Mouse (Mus musculus) CH12.LX (cell line): ENCODE measurements around the gene Gdf9. TPM values are rescaled to one million over a fixed set of nuclear protein-coding genes. Genes with fewer than 3 reads are reported as not detected.

ENCODE experiments used
- DNase-seq: peaks from one replicate; pipeline ENCODE4 v3.0.0-alpha.2; 2013; ENCODE audit errors: extremely low read depth
- H3K27ac ChIP-seq: 2 replicates; pipeline ENCODE4 v1.5.1; 2012; ENCODE audit warnings: low read depth, mild to moderate bottlenecking, control low read depth, moderate library complexity; ENCODE audit not compliant: insufficient read depth
- H3K27me3 ChIP-seq: replicated peaks from 2 replicates; pipeline ENCODE3; 2012; ENCODE audit warnings: inconsistent platforms
- H3K36me3 ChIP-seq, 2 experiments: replicated peaks in 1 of 2; 2 replicates each; pipeline versions ENCODE3 to v1.6.1; 2012; ENCODE audit warnings: inconsistent platforms in 1 of 2, low read length in 1 of 2, mild to moderate bottlenecking in 1 of 2, mixed read lengths in 1 of 2, moderate library complexity in 1 of 2; ENCODE audit not compliant: control insufficient read depth in 1 of 2, insufficient read depth in 1 of 2
- H3K4me1 ChIP-seq, 2 experiments: 2 replicates each; pipeline ENCODE4 v1.6.1; 2012; ENCODE audit warnings: inconsistent platforms in 1 of 2, moderate library complexity in 1 of 2; ENCODE audit not compliant: insufficient read depth in 2 of 2, control insufficient read depth in 1 of 2
- H3K4me2 ChIP-seq: 2 replicates; pipeline ENCODE4 v1.6.1; 2012; ENCODE audit warnings: low read depth, mild to moderate bottlenecking, control low read depth; ENCODE audit not compliant: poor library complexity, insufficient read depth, severe bottlenecking
- H3K4me3 ChIP-seq, 3 experiments: fragments of 150-350 bp in 1 of 3; sonication (generic) in 1 of 3; replicated peaks in 1 of 3; 2 replicates each; pipeline versions ENCODE3 to v1.5.1; 2011 to 2012; ENCODE audit warnings: low read depth in 2 of 3, low read length in 2 of 3, mild to moderate bottlenecking in 2 of 3, moderate library complexity in 2 of 3, control low read depth in 1 of 3, improper control_type of control experiment in 1 of 3, inconsistent platforms in 1 of 3, mixed read lengths in 1 of 3; ENCODE audit not compliant: poor library complexity in 1 of 3
- H3K79me2 ChIP-seq: replicated peaks from 2 replicates; pipeline ENCODE4 v1.6.1; 2012; ENCODE audit warnings: mild to moderate bottlenecking, moderate library complexity; ENCODE audit not compliant: control insufficient read depth, poor library complexity, insufficient read depth, severe bottlenecking; ENCODE audit errors: extremely low read depth
- H3K9ac ChIP-seq: 2 replicates; pipeline ENCODE4 v1.6.1; 2012; ENCODE audit warnings: low read depth, mild to moderate bottlenecking, control low read depth, moderate library complexity; ENCODE audit not compliant: insufficient read depth
- H3K9me3 ChIP-seq: replicated peaks from 2 replicates; pipeline ENCODE3; 2012; ENCODE audit warnings: low read length, inconsistent platforms, mixed read lengths
- BHLHE40 ChIP-seq: IDR thresholded peaks from 2 replicates; pipeline ENCODE4 v1.6.1; 2011; ENCODE audit warnings: mild to moderate bottlenecking, low read depth, low read length, improper control_type of control experiment
- CTCF ChIP-seq, 2 experiments: IDR thresholded peaks in 1 of 2; conservative IDR thresholded peaks in 1 of 2; 2 replicates each; pipeline ENCODE4 v1.5.1; 2011 to 2012; ENCODE audit warnings: low read depth in 2 of 2, low read length in 2 of 2, improper control_type of control experiment in 1 of 2, inconsistent platforms in 1 of 2, mild to moderate bottlenecking in 1 of 2, moderate library complexity in 1 of 2
- ETS1 ChIP-seq: conservative IDR thresholded peaks from 2 replicates; pipeline ENCODE4 v1.6.1; 2012; ENCODE audit warnings: low read depth, mild to moderate bottlenecking, inconsistent platforms, low read length, improper control_type of control experiment, moderate library complexity
- GABPA ChIP-seq: IDR thresholded peaks from 2 replicates; pipeline ENCODE4 v1.6.1; 2012; ENCODE audit warnings: low read depth, low read length, improper control_type of control experiment, inconsistent platforms; ENCODE audit not compliant: insufficient replicate concordance
- IRF4 ChIP-seq: IDR thresholded peaks from 2 replicates; pipeline ENCODE4 v1.6.1; 2014; ENCODE audit warnings: low read depth, mild to moderate bottlenecking, inconsistent platforms, low read length, improper control_type of control experiment
- JUN ChIP-seq: IDR thresholded peaks from 2 replicates; pipeline ENCODE4 v1.6.1; 2011; ENCODE audit warnings: low read depth, mild to moderate bottlenecking, low read length, improper control_type of control experiment, moderate library complexity; ENCODE audit not compliant: insufficient read depth
- JUND ChIP-seq: conservative IDR thresholded peaks from 2 replicates; pipeline ENCODE4 v1.6.1; 2011; ENCODE audit warnings: low read depth, low read length, improper control_type of control experiment
- KAT2A ChIP-seq: IDR thresholded peaks from 2 replicates; pipeline ENCODE4 v1.6.1; 2012; ENCODE audit warnings: low read length, improper control_type of control experiment, inconsistent platforms; ENCODE audit not compliant: insufficient replicate concordance
- MAFK ChIP-seq: IDR thresholded peaks from 2 replicates; pipeline ENCODE4 v1.6.1; 2011; ENCODE audit warnings: low read length, improper control_type of control experiment; ENCODE audit not compliant: insufficient replicate concordance
- MAZ ChIP-seq: IDR thresholded peaks from 2 replicates; pipeline ENCODE4 v1.6.1; 2012; ENCODE audit warnings: low read depth, mild to moderate bottlenecking, inconsistent platforms, low read length, improper control_type of control experiment, moderate library complexity
- MXI1 ChIP-seq: IDR thresholded peaks from 2 replicates; pipeline ENCODE4 v1.6.1; 2011; ENCODE audit warnings: mild to moderate bottlenecking, low read depth, low read length, improper control_type of control experiment
- POLR2A ChIP-seq: IDR thresholded peaks from 2 replicates; pipeline ENCODE4 v1.6.1; 2011; ENCODE audit warnings: low read depth, mild to moderate bottlenecking, improper control_type of control experiment, low read length
- POLR2AphosphoS2 ChIP-seq: IDR thresholded peaks from 2 replicates; pipeline ENCODE4 v1.6.1; 2011; ENCODE audit warnings: low read depth, low read length, improper control_type of control experiment
- RCOR1 ChIP-seq: conservative IDR thresholded peaks from 2 replicates; pipeline ENCODE4 v1.6.1; 2012; ENCODE audit warnings: low read depth, mild to moderate bottlenecking, inconsistent platforms, low read length, improper control_type of control experiment
- TCF12 ChIP-seq: IDR thresholded peaks from 2 replicates; pipeline ENCODE4 v1.6.1; 2014; ENCODE audit warnings: low read depth, mild to moderate bottlenecking, inconsistent platforms, low read length, improper control_type of control experiment
- UBTF ChIP-seq: IDR thresholded peaks from 2 replicates; pipeline ENCODE4 v1.6.1; 2012; ENCODE audit warnings: low read depth, mild to moderate bottlenecking, inconsistent platforms, low read length, improper control_type of control experiment, moderate library complexity
- USF1 ChIP-seq: IDR thresholded peaks from 2 replicates; pipeline ENCODE4 v1.6.1; 2014; ENCODE audit warnings: low read depth, mild to moderate bottlenecking, inconsistent platforms, low read length, improper control_type of control experiment
- USF2 ChIP-seq: conservative IDR thresholded peaks from 2 replicates; pipeline ENCODE4 v1.6.1; 2011; ENCODE audit warnings: low read depth, low read length, improper control_type of control experiment
- ZC3H11A ChIP-seq: IDR thresholded peaks from 2 replicates; pipeline ENCODE4 v1.6.1; 2012; ENCODE audit warnings: low read depth, mild to moderate bottlenecking, inconsistent platforms, low read length, improper control_type of control experiment
- ZKSCAN1 ChIP-seq: IDR thresholded peaks from 2 replicates; pipeline ENCODE4 v1.6.1; 2012; ENCODE audit warnings: low read depth, inconsistent platforms, low read length, improper control_type of control experiment, borderline replicate concordance
- ZNF384 ChIP-seq: IDR thresholded peaks from 2 replicates; pipeline ENCODE4 v1.6.1; 2012; ENCODE audit warnings: low read depth, low read length, improper control_type of control experiment, inconsistent platforms
- dilution Hi-C: fragments of 300-500 bp; cut with MboI; formaldehyde crosslinking; loops from 2 replicates; pipeline ENCODE4 v1.14.3; 2020; ENCODE audit warnings: low sequenced_read_pairs; ENCODE audit not compliant: extremely low pct_unique_long_range_greater_than_20kb, extremely low pct_ligation_motif_present
- in situ Hi-C: fragments of 300-500 bp; cut with MboI; formaldehyde crosslinking; loops from 3 replicates; pipeline ENCODE4 v1.14.3; 2019; ENCODE audit warnings: low sequenced_read_pairs, low pct_ligation_motif_present, low pct_unique_long_range_greater_than_20kb, mixed read lengths
- polyA plus RNA-seq: library from polyadenylated mRNA; unstranded; fragments of >175 nt; gene quantifications from 2 replicates; pipeline ENCODE4 v1.2.1, GENCODE M21; 2012; ENCODE audit warnings: low read depth; ENCODE audit not compliant: insufficient read length
- total RNA-seq, 2 experiments: library from RNA; depleted of rRNA; stranded (reverse); fragments of 300-350 nt in 1 of 2; fragments of >200 nt in 1 of 2; gene quantifications; 2 replicates each; pipeline ENCODE4 v1.2.3; 2012 to 2014

Gdf9 gene
- total and polyA plus RNA-seq, 3 experiments: 0.13 to 0.16 TPM; not detected in 1

- in situ Hi-C loops (no loop called here), dilution Hi-C loops (no loop called here)
- Histone ChIP-seq H3K27me3 (peaks cover 1% of the 10 kb centered on the region), H3K9me3 (peaks cover 5% of the 10 kb centered on the region), H3K9ac (no peak overlapping the region), H3K4me1 (0 out of 4 replicates have a peak, but pooled peaks cover 0 to 2% of the 10 kb centered on the region in 2 experiments), H3K4me3 (no peak overlapping the region), H3K27ac (no peak overlapping the region), H3K79me2 (no peaks in the 10 kb centered on the region), H3K36me3 (no peaks in the 10 kb centered on the region), H3K4me2 (no peak overlapping the region)
- DNase-seq: no peak
- no peak for TF ChIP-seq MXI1
- TF ChIP-seq GABPA: no peak
- no peak for TF ChIP-seq UBTF
- TF ChIP-seq USF2: no peak
- no peak for TF ChIP-seq JUND
- no peak for TF ChIP-seq USF1
- TF ChIP-seq, all 38 proteins: peak for 0
Measured at GRCm38 (mm10) chr11:53453031-53453430, 22.2 kb downstream of the Gdf9 start.

GRCm38 (mm10) chr11:53456474-53457371 lies 25.9 kb downstream of the Gdf9 start, which contains the start of the genes Gm10447 and Shroom1:
Gm10447 (minus strand) TSS chr11:53457110.
Shroom1 (plus strand) TSS chr11:53457205.
- Histone ChIP-seq H3K9ac (no peak within 1 kb of the TSS), H3K4me3 (no peak within 1 kb of the TSS)

DNA sequence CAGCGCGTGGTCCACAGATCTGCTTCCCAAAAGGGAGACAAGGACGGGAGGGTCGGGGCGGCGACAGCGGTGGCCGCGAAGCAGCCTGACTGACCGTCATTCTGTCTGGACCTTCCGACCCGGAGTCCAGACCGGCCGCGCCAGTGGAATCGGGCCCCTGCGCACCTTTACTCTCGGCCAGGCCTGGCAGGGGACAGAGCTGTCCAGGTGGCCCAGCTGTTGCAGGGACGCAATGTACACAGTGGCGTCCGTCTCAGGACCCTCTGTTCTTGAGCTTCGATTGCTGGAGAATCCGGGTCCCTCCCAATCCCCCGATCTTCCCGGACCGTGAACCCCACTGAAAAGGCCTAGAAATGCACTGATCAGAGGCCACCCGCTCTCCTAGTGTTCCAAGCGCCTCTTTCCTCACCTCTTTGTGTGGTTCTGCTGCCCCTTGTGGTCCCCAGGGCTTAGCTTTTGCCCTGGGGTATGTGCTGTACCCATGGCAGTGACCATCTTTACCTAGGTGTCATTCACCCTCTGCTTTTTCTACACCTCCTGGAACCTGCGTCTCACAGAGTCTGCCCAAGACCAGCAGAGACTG lies 26.6 kb downstream of the Gdf9 start:
- dilution Hi-C loops: no loop called here
- Histone ChIP-seq H3K79me2 (no peaks in the 10 kb centered on the region), H3K27me3 (peaks cover under 1% of the 10 kb centered on the region), H3K4me1 (peaks cover 2 to 4% of the 10 kb centered on the region in 2 experiments; a peak in 2 of 4 replicates), H3K4me2 (no peak overlapping the region), H3K9ac (no peak overlapping the region), H3K27ac (no peak overlapping the region), H3K9me3 (peaks cover 5% of the 10 kb centered on the region), H3K4me3 (no peak overlapping the region), H3K36me3 (no peaks in the 10 kb centered on the region)
- DNase-seq: no peak
- in situ Hi-C loops: no loop called here
- TF ChIP-seq POLR2A (no peak), CTCF (conservative IDR thresholded peaks at IDR 0.05 in 1 of 2, IDR thresholded peaks at IDR 0.05 in 1 of 2; ENCODE audit: low read depth in 2 of 2, low read length in 2 of 2) (no peak), ETS1 (no peak), GABPA (no peak), RCOR1 (no peak), ZNF384 (no peak), TCF12 (no peak), KAT2A (no peak), ZKSCAN1 (no peak), MAZ (no peak), JUN (no peak), BHLHE40 (no peak), IRF4 (no peak), MAFK (no peak), POLR2AphosphoS2 (no peak)

More at GRCm38 (mm10) chr11:53456474-53457371, 25.9 kb downstream of the Gdf9 start, which contains the start of the genes Gm10447 and Shroom1:
- dilution Hi-C loops (no loop called here), in situ Hi-C loops (no loop called here)
- Histone ChIP-seq H3K79me2 (no peaks in the 10 kb centered on the region), H3K27me3 (peaks cover 1% of the 10 kb centered on the region), H3K4me2 (no peak within 1 kb of the TSS), H3K27ac (no peak within 1 kb of the TSS), H3K9me3 (peaks cover 5% of the 10 kb centered on the region), H3K4me1 (peaks cover 2 to 3% of the 10 kb centered on the region in 2 experiments; a peak in 2 of 4 replicates), H3K36me3 (no peaks in the 10 kb centered on the region)
- TF ChIP-seq MAFK: no peak
- TF ChIP-seq JUND: no peak
- TF ChIP-seq JUN: no peak
- no peak for TF ChIP-seq POLR2AphosphoS2
- no peak for TF ChIP-seq ZC3H11A
- no peak for TF ChIP-seq ETS1
- TF ChIP-seq POLR2A: no peak
- TF ChIP-seq TCF12: no peak
- DNase-seq: no peak
